Mouse (Mus musculus) MN1 (cell line): ENCODE measurements around the gene Eml4.

ENCODE experiments used
- DNase-seq: peaks from one replicate; pipeline ENCODE4 v3.0.0-alpha.2; 2016; ENCODE audit warnings: low spot score

Gene Eml4

GRCm38 (mm10) chr17:83350379-83351091 lies at the start of gene Eml4:
Gene Eml4, plus strand, starts transcription at chr17:83350931.
- DNase-seq = peak; percentile 96

- no peak for DNase-seq
Observed at GRCm38 (mm10) chr17:83301433-83301832, 49.3 kb upstream of the Eml4 start.

- no peak for DNase-seq
Observed at GRCm38 (mm10) chr17:83304089-83304822, 46.5 kb upstream of the Eml4 start.

GRCm38 (mm10) chr17:83306964-83307640 lies 43.6 kb upstream of the Eml4 start:
- peak; percentile 22 for DNase-seq

GRCm38 (mm10) chr17:83307641-83308296 lies 43.0 kb upstream of the Eml4 start:
- no peak for DNase-seq

- no peak for DNase-seq
Observed at GRCm38 (mm10) chr17:83308451-83308850, 42.3 kb upstream of the Eml4 start.

- no peak for DNase-seq
Observed at GRCm38 (mm10) chr17:83309243-83309642, 41.5 kb upstream of the Eml4 start.

- DNase-seq = no peak
Observed at GRCm38 (mm10) chr17:83311806-83312205, 38.9 kb upstream of the Eml4 start.

GRCm38 (mm10) chr17:83312244-83312918 lies 38.4 kb upstream of the Eml4 start:
- DNase-seq = peak; percentile 94

GRCm38 (mm10) chr17:83313046-83313689 lies 37.6 kb upstream of the Eml4 start:
- peak; percentile 62 for DNase-seq

- no peak for DNase-seq
Observed at GRCm38 (mm10) chr17:83315476-83315875, 35.3 kb upstream of the Eml4 start.

- DNase-seq = peak; percentile 74
Observed at GRCm38 (mm10) chr17:83322621-83323335, 28.0 kb upstream of the Eml4 start.

- DNase-seq = no peak
Observed at GRCm38 (mm10) chr17:83323410-83324268, 27.1 kb upstream of the Eml4 start.

GRCm38 (mm10) chr17:83324269-83324616 lies 26.5 kb upstream of the Eml4 start:
- DNase-seq = no peak

GRCm38 (mm10) chr17:83335183-83335584 lies 15.5 kb upstream of the Eml4 start:
- no peak for DNase-seq

GRCm38 (mm10) chr17:83337051-83337898 lies 13.5 kb upstream of the Eml4 start:
- no peak for DNase-seq

GRCm38 (mm10) chr17:83339368-83340085 lies 11.2 kb upstream of the Eml4 start:
- no peak for DNase-seq

- DNase-seq = no peak
Observed at GRCm38 (mm10) chr17:83340895-83341524, 9.7 kb upstream of the Eml4 start.
